Mouse (Mus musculus) granulocyte monocyte progenitor cell, adult 5-6 weeks (primary cell): ENCODE results near the gene P2ry14. TPM values are rescaled to one million over a fixed set of nuclear protein-coding genes. Genes with fewer than 3 reads are reported as not detected.

Experiments used
- total RNA-seq, 2 experiments: library from RNA; stranded (forward) in 1 of 2; stranded (reverse) in 1 of 2; fragments of 200-712, 200-1000 nt in 1 of 2; fragments of >200 nt in 1 of 2; fragmentation: Nextera tagmentation in 1 of 2; gene quantifications; 2 replicates each; pipeline ENCODE4 v1.2.3; 2014 to 2017

P2ry14 gene
- total RNA-seq, 2 experiments from 2014 or later = 6.3 to 7.4 TPM

Other genes with a start within 250 kb of the P2ry14 start
- gene Med12l, start 147.8 kb downstream of the P2ry14 start, total RNA-seq (2014; fragmentation: Nextera tagmentation) = 0.81 and 1.7 TPM in 2 replicates
- gene Med12l, start 147.8 kb downstream of the P2ry14 start, total RNA-seq (2017) = 1.2 and 2.4 TPM in 2 replicates
- gene Gpr171, start 51.8 kb downstream of the P2ry14 start, total RNA-seq (2014; fragmentation: Nextera tagmentation) = 17.4 and 20.6 TPM in 2 replicates
- 24.2 and 29.3 TPM in 2 replicates for gene Gpr171, start 51.8 kb downstream of the P2ry14 start, total RNA-seq (2017)
- gene Gpr87, start 41.5 kb upstream of the P2ry14 start, total RNA-seq (2014; fragmentation: Nextera tagmentation) = not detected in 2 replicates
- not detected in 2 replicates for gene Gpr87, start 41.5 kb upstream of the P2ry14 start, total RNA-seq (2017)
- gene P2ry13, start 57.3 kb upstream of the P2ry14 start, total RNA-seq (2014; fragmentation: Nextera tagmentation) = 0.30 and 0.47 TPM in 2 replicates
- 0.05 TPM in 1 of 2 replicates, not detected in the other for gene P2ry13, start 57.3 kb upstream of the P2ry14 start, total RNA-seq (2017)
- not detected in 2 replicates for gene P2ry12, start 109.3 kb upstream of the P2ry14 start, total RNA-seq (2014; fragmentation: Nextera tagmentation)
- not detected in 2 replicates for gene P2ry12, start 109.3 kb upstream of the P2ry14 start, total RNA-seq (2017)
- gene Igsf10, start 190.8 kb upstream of the P2ry14 start, total RNA-seq (2014; fragmentation: Nextera tagmentation) = not detected in 2 replicates
- gene Igsf10, start 190.8 kb upstream of the P2ry14 start, total RNA-seq (2017) = not detected in 2 replicates